Mouse (Mus musculus) central nervous system, embryonic 18 days (tissue): ENCODE measurements around the gene Angptl1. TPM values are rescaled to one million over a fixed set of nuclear protein-coding genes. Genes with fewer than 3 reads are reported as not detected.

Experiments
- polyA plus RNA-seq: library from polyadenylated mRNA; depleted of rRNA; stranded (reverse); fragments of >200 nt; gene quantifications from 2 replicates; pipeline ENCODE4 v1.2.3, GENCODE M21; 2012; rRNA removed

Gene Angptl1
- polyA plus RNA-seq, result 0.21 and 3.4 TPM in 2 replicates

DNA sequence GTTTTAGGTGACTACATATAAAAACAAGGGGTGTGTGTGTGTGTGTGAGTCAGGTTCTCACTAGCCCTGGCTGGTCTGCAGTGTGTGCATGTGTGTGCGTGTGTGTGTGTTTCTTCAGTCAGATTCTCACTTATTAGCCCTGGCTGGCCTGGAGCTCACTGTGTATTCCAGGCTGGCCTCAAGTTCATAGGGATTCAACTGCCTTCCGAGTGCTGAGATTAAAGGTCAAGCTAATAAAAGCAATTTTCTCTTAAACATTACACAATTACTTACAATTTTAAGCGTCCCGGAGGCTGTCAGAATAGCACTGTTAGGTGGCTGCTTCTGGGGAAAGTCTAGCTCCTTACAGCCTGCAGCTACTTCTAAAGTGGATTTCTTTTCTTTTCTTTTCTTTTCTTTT is at the start of gene Angptl1:
TSS of gene Angptl1 (plus strand) at position 386 of the 400 bp plus-strand sequence.

Other genes starting within 250 kb of the Angptl1 start
- gene Tor3a, start 164.2 kb upstream of the Angptl1 start, polyA plus RNA-seq, result 2.3 and 3.1 TPM in 2 replicates
- 41.0 and 41.7 TPM in 2 replicates for gene Fam20b, start 119.5 kb upstream of the Angptl1 start, polyA plus RNA-seq
- gene Ralgps2, start 101.1 kb downstream of the Angptl1 start, polyA plus RNA-seq, result 37.8 and 44.0 TPM in 2 replicates